Mouse (Mus musculus): ENCODE results near the gene Hrk. TPM values are rescaled to one million over a fixed set of nuclear protein-coding genes. Genes with fewer than 3 reads are reported as not detected.

The Hrk gene
- total and polyA plus RNA-seq, 3 experiments: 0.20 to 0.50 (median 0.50) TPM

GRCm38 (mm10) chr5:118223142-118223757 lies 58.8 kb downstream of the Hrk start:
- Histone ChIP-seq H3K4me1 (ENCODE audit: control insufficient read depth, insufficient read depth, low read length) (no peaks in the 10 kb centered on the region), H3K36me3 (ENCODE audit: control insufficient read depth, insufficient read depth, low read length) (no peaks in the 10 kb centered on the region), H3K9ac (ENCODE audit: low read depth, low read length) (no peak overlapping the region), H3K79me2 (replicated peaks; ENCODE audit: control insufficient read depth, insufficient read depth, low read length) (no peaks in the 10 kb centered on the region), H3K27me3 (ENCODE audit: control insufficient read depth, insufficient read depth, low read length) (no peaks in the 10 kb centered on the region), H3K4me3 (no peak overlapping the region), H3K27ac (no peak overlapping the region)
- intact Hi-C loops (cut with DNase I): no loop called here
- WGBS: 73% methylated on average over 9 of the region's 9 CpGs
- TF ChIP-seq CTCF (IDR thresholded peaks at IDR 0.05): no peak
- no peak for TF ChIP-seq POLR2A (IDR thresholded peaks at IDR 0.05; ENCODE audit: insufficient read depth, low read depth, low read length)
- TF ChIP-seq EP300 (IDR thresholded peaks at IDR 0.05; ENCODE audit: insufficient read depth, low read depth, low read length): no peak
- DNase-seq: no peak

GRCm38 (mm10) chr5:118230071-118230611 lies 65.7 kb downstream of the Hrk start:
- Histone ChIP-seq H3K9ac (ENCODE audit: low read depth, low read length) (no peak overlapping the region), H3K79me2 (replicated peaks; ENCODE audit: control insufficient read depth, insufficient read depth, low read length) (no peaks in the 10 kb centered on the region), H3K27ac (no peak overlapping the region), H3K36me3 (ENCODE audit: control insufficient read depth, insufficient read depth, low read length) (no peaks in the 10 kb centered on the region), H3K4me3 (no peak overlapping the region), H3K4me1 (ENCODE audit: control insufficient read depth, insufficient read depth, low read length) (no peaks in the 10 kb centered on the region), H3K27me3 (ENCODE audit: control insufficient read depth, insufficient read depth, low read length) (no peaks in the 10 kb centered on the region)
- intact Hi-C loops (cut with DNase I): no loop called here
- no peak for TF ChIP-seq CTCF (IDR thresholded peaks at IDR 0.05)
- TF ChIP-seq EP300 (IDR thresholded peaks at IDR 0.05; ENCODE audit: insufficient read depth, low read depth, low read length): no peak
- TF ChIP-seq POLR2A (IDR thresholded peaks at IDR 0.05; ENCODE audit: insufficient read depth, low read depth, low read length): no peak
- 94% methylated on average over 13 of the region's 13 CpGs for WGBS
- no peak for DNase-seq

GRCm38 (mm10) chr5:118236891-118237290 lies 72.4 kb downstream of the Hrk start:
- no peaks in the 10 kb centered on the region for H3K36me3 ChIP-seq (ENCODE audit: control insufficient read depth, insufficient read depth, low read length)
- 79% methylated on average over 12 of the region's 12 CpGs for WGBS
- no peaks in the 10 kb centered on the region for H3K4me1 ChIP-seq (ENCODE audit: control insufficient read depth, insufficient read depth, low read length)
- H3K27ac ChIP-seq: no peak overlapping the region
- no peak for TF ChIP-seq POLR2A (IDR thresholded peaks at IDR 0.05; ENCODE audit: insufficient read depth, low read depth, low read length)
- TF ChIP-seq CTCF (IDR thresholded peaks at IDR 0.05): no peak
- TF ChIP-seq EP300 (IDR thresholded peaks at IDR 0.05; ENCODE audit: insufficient read depth, low read depth, low read length): no peak
- no peaks in the 10 kb centered on the region for H3K79me2 ChIP-seq (replicated peaks; ENCODE audit: control insufficient read depth, insufficient read depth, low read length)
- no peak for DNase-seq
- H3K4me3 ChIP-seq: no peak overlapping the region
- intact Hi-C loops (cut with DNase I): no loop called here
- no peak overlapping the region for H3K9ac ChIP-seq (ENCODE audit: low read depth, low read length)
- no peaks in the 10 kb centered on the region for H3K27me3 ChIP-seq (ENCODE audit: control insufficient read depth, insufficient read depth, low read length)

Other genes with a start within 250 kb of the Hrk start
- 10 to 100 TPM; 34.1 to 37.8 TPM for gene Fbxo21, start 187.9 kb upstream of the Hrk start, total RNA-seq (2021)
- gene Fbxo21, start 187.9 kb upstream of the Hrk start, polyA plus RNA-seq (2012; rRNA removed): 33.6 and 38.5 TPM in 2 replicates
- 100 to 1,000 TPM; 200 to 231 TPM for gene Tesc, start 136.9 kb upstream of the Hrk start, total RNA-seq (2021)
- gene Tesc, start 136.9 kb upstream of the Hrk start, polyA plus RNA-seq (2012; rRNA removed): 125 and 164 TPM in 2 replicates
- 10 to 100 TPM; 36.8 to 39.2 TPM for gene Fbxw8, start 9.2 kb upstream of the Hrk start, total RNA-seq (2021)
- 35.1 and 46.8 TPM in 2 replicates for gene Fbxw8, start 9.2 kb upstream of the Hrk start, polyA plus RNA-seq (2012; rRNA removed)
- 1 to 10 TPM in 1 of 2 experiments, under 1 TPM in 1; 0.99 to 1.5 TPM for gene Rnft2, start 80.5 kb downstream of the Hrk start, total RNA-seq (2021)
- gene Rnft2, start 80.5 kb downstream of the Hrk start, polyA plus RNA-seq (2012; rRNA removed): 2.2 and 3.7 TPM in 2 replicates
- gene 2410131K14Rik, start 80.6 kb downstream of the Hrk start, total RNA-seq (2021): 1 to 10 TPM; 8.3 to 9.5 TPM
- 10.7 and 17.4 TPM in 2 replicates for gene 2410131K14Rik, start 80.6 kb downstream of the Hrk start, polyA plus RNA-seq (2012; rRNA removed)

All from heart, adult 2 months (tissue).